Mouse (Mus musculus): ENCODE measurements around the gene Cab39l.

Gene Cab39l

DNA sequence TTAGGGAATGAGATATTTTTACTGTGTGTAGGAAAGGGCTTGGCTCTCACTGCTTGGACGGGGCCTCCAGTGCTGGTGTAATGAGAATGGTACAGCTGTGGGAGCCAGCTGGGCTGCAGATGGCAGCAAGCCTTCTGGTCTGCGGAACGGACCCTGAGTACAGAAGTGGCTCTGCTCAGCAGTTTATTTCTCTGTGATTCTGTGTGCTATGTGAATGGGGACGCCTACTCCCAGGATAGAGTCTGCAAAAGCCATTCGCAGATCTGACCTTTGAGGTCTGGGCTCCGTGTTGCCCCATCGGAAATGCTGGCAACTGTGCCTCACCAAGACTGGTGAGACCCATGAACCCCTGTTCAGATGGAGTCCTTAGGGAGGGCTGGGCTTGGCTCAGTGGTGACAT is 187.1 kb downstream of the Cab39l start:
- DNase-seq (ENCODE audit: low read depth, low spot score): no peak

GRCm38 (mm10) chr14:59629308-59629707 is 188.5 kb downstream of the Cab39l start:
- no peak for DNase-seq (ENCODE audit: low read depth, low spot score)

GRCm38 (mm10) chr14:59630096-59630495 is 189.3 kb downstream of the Cab39l start:
- peak; percentile 69 for DNase-seq (ENCODE audit: low read depth, low spot score)

DNA sequence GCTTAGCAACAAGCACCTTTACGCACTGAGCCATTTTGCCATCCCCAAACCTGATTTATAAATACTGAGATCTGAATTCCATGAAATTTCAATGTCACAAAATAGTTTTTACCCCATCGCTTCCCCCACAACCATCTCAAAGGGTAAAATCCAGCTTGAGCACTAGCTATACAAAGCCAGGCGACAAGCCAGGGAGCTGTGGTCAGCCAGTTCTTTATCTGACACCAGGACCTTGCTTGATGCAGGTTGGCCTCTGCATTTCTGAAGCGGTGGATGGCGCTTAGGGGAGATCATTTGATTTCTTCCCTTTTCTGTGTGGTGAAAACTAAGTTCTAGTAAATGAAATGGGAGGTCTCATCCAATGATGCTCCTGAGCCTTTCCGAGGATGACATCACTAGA is 191.3 kb downstream of the Cab39l start:
- no peak for DNase-seq (ENCODE audit: low read depth, low spot score)

DNA sequence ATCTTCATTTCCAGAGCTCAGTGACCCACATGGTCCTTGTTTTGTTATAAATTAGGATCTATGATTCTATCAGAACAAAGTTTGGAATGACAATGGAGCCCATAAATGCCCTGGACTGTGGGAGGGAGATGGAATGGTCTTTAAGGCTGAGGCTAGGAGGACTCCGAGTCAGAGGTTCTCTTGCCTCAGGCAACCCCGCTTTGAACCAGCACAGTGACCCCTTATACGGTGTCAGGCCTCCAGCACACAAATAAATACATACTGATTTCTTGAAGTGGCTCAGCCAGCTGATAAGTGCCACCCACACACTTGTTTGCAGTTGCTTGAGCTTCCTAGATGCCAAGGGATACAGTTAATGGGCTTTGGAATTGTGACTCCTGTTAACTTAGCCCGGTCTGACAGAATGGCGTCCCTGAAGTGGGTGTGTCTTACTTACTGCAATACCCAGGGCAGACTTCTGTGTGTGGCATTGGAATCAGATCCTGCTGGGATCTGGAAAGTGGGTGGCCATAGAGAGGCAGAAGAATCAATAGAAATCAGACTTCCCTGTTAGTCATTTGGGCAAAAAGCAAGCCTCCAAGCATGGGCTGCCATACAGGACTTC is 192.6 kb downstream of the Cab39l start:
- DNase-seq (ENCODE audit: low read depth, low spot score): no peak

GRCm38 (mm10) chr14:59633988-59634387 is 193.2 kb downstream of the Cab39l start:
- no peak for DNase-seq (ENCODE audit: low read depth, low spot score)

Data from R1 (cell line).